Mouse (Mus musculus) thymus, adult 2 months (tissue): Measurements from ENCODE around the gene Stn1. TPM values are rescaled to one million over a fixed set of nuclear protein-coding genes. Genes with fewer than 3 reads are reported as not detected.
A peak's percentile ranks its signal among the peaks of the same experiment; 100 is the strongest.

ENCODE experiments used
- DNase-seq: peaks from one replicate; pipeline ENCODE4 v3.0.0; 2021
- H3K27ac ChIP-seq: fragments of 200-500 bp; 2 replicates; pipeline ENCODE4 v1.5.1; 2012; ENCODE audit warnings: low read length, control low read depth; ENCODE audit not compliant: control insufficient read depth, insufficient read depth
- H3K27me3 ChIP-seq: fragments of 200-500 bp; 2 replicates; pipeline ENCODE4 v1.6.1; 2012; ENCODE audit warnings: mild to moderate bottlenecking, low read length, moderate library complexity, mixed read lengths; ENCODE audit not compliant: control insufficient read depth, insufficient read depth
- H3K36me3 ChIP-seq: fragments of 200-500 bp; 2 replicates; pipeline ENCODE4 v1.6.1; 2012; ENCODE audit warnings: mild to moderate bottlenecking, low read length, moderate library complexity; ENCODE audit not compliant: control insufficient read depth, insufficient read depth
- H3K4me1 ChIP-seq: fragments of 200-500 bp; replicated peaks from 2 replicates; pipeline ENCODE4 v1.6.1; 2012; ENCODE audit warnings: low read length; ENCODE audit not compliant: control insufficient read depth, insufficient read depth
- H3K4me3 ChIP-seq: fragments of 200-500 bp; 2 replicates; pipeline ENCODE4 v1.5.1; 2012; ENCODE audit warnings: mild to moderate bottlenecking, low read length, control low read depth, moderate library complexity; ENCODE audit not compliant: control insufficient read depth, insufficient read depth
- CTCF ChIP-seq: fragments of 200-500 bp; IDR thresholded peaks from 2 replicates; pipeline ENCODE4 v1.5.1; 2012; ENCODE audit warnings: mild to moderate bottlenecking, control low read depth, low read length, moderate library complexity, borderline replicate concordance; ENCODE audit not compliant: control insufficient read depth, poor library complexity, insufficient read depth; ENCODE audit errors: extremely low read depth
- POLR2A ChIP-seq: fragments of 200-500 bp; IDR thresholded peaks from 2 replicates; pipeline ENCODE4 v1.6.1; 2012; ENCODE audit warnings: mild to moderate bottlenecking, low read length, control low read depth, moderate library complexity; ENCODE audit not compliant: control insufficient read depth, poor library complexity, insufficient read depth; ENCODE audit errors: extremely low read depth
- WGBS: fragments of 180-500 bp; shearing (Covaris S2); methylation state at CpG from one replicate; pipeline ENCODE4 v1.1.7; 2018; 5-methylcytosine and 5-hydroxymethylcytosine counted together
- polyA plus RNA-seq: library from polyadenylated mRNA; depleted of rRNA; stranded (reverse); fragments of >200 nt; gene quantifications from 2 replicates; pipeline ENCODE4 v1.2.3, GENCODE M21; 2012

Gene Stn1
- polyA plus RNA-seq, 1 experiment = 24.8 TPM

DNA sequence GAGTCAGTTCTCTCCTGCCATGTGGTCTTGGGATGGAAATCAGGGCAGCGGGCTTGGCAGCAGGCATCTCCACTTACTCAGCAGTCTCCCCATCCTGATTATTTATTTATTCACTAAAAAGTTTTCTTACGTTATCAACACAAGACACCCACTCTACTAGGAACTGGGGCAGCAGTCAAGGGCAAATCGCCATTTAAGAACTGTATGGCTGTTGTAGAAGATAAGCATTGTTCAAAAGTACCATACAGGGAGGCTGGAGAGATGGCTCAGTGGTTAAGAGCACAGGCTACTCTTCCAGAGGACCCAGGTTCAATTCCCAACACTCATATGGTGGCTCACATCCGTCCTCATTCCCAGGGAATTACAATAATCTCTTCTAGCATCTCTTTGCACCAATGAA is 65.5 kb downstream of the Stn1 start:
- TF ChIP-seq CTCF = no peak
- no peak for TF ChIP-seq POLR2A
- DNase-seq = no peak
- 93% methylated on average over 4 of the region's 4 CpGs for whole genome bisulfite sequencing

DNA sequence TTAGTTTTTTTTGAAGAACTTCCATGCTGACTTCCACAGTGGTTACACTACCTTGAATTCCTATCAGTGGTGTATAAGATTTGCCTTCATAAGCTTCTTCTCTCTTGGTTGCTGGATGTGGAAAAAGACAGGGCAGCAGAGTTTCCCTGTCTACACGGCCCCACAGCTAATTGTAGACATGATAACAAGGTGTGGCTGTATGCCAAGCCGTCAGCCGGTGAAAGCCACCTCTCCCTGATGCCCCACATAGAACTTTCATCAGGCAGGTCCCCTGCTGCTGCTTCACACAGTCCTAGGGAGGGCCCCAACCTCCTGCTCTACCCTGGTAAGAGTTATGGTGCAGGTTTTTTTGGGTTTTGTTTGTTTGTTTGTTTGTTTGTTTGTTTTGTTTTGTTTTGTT is 68.6 kb downstream of the Stn1 start:
- Histone ChIP-seq H3K4me3 (no peak overlapping the region), H3K27me3 (no peaks in the 10 kb centered on the region), H3K27ac (no peak overlapping the region), H3K4me1 (peaks cover 6% of the 10 kb centered on the region; the same call in 1 of the 2 replicates), H3K36me3 (no peaks in the 10 kb centered on the region)
- no peak for TF ChIP-seq POLR2A
- DNase-seq = no peak
- 87% methylated on average over 3 of the region's 3 CpGs for WGBS

More for the DNA sequence above, 65.5 kb downstream of the Stn1 start:
- Histone ChIP-seq H3K27me3 (no peaks in the 10 kb centered on the region), H3K4me3 (no peak overlapping the region), H3K4me1 (no peaks in the 10 kb centered on the region), H3K27ac (no peak overlapping the region), H3K36me3 (no peaks in the 10 kb centered on the region)

DNA sequence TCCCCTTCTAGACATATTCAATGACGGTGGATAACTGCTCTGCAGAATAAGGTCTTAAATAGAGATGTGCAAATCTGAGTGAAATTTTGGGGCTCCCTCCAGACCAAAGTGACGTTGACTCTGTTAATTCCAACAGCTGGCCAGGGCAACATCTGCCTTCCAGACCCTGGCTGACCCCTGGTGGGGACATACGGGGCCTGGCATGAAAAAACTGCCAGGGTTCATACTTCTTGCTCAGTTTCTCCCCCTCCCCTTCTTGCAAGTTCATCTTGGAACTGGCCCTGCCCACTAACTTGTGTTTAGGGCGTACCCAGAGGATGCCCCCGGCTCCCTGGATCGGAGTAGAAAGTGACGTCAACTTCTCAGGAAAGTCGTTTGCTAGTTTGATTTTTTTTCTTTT is 70.5 kb downstream of the Stn1 start:
- TF ChIP-seq POLR2A (no peak), CTCF (no peak)
- no peak for DNase-seq
- Histone ChIP-seq H3K27ac (no peak overlapping the region), H3K4me1 (peaks cover 16% of the 10 kb centered on the region), H3K4me3 (no peak overlapping the region), H3K36me3 (no peaks in the 10 kb centered on the region), H3K27me3 (no peaks in the 10 kb centered on the region)
- 90% methylated on average over 8 of the region's 8 CpGs for WGBS

DNA sequence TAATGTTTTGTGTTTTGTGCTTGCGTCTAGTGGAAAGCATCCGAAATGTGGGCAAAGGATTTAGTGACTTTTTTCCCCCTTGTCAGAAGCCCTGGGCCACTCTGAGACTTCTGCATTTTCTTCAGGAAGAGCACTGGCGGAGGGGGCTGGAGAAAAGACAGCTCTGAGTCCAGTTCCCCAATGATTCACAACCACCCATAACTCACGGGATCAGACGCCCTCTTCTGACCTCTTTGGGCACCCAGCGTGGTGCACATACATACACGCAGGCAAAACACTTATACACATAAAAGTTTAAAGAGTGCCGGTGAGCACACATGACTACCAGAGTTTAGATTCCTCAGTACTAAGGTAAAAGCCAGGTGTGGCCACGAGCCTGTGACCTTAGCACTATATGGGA is 71.8 kb downstream of the Stn1 start:
- H3K4me1 ChIP-seq = peaks cover 22% of the 10 kb centered on the region
- WGBS = 50% methylated on average over 9 of the region's 9 CpGs
- no peak overlapping the region for H3K27ac ChIP-seq
- no peak for TF ChIP-seq CTCF
- no peak for TF ChIP-seq POLR2A
- H3K27me3 ChIP-seq = no peaks in the 10 kb centered on the region
- DNase-seq = no peak
- no peak overlapping the region for H3K4me3 ChIP-seq
- H3K36me3 ChIP-seq = no peaks in the 10 kb centered on the region

DNA sequence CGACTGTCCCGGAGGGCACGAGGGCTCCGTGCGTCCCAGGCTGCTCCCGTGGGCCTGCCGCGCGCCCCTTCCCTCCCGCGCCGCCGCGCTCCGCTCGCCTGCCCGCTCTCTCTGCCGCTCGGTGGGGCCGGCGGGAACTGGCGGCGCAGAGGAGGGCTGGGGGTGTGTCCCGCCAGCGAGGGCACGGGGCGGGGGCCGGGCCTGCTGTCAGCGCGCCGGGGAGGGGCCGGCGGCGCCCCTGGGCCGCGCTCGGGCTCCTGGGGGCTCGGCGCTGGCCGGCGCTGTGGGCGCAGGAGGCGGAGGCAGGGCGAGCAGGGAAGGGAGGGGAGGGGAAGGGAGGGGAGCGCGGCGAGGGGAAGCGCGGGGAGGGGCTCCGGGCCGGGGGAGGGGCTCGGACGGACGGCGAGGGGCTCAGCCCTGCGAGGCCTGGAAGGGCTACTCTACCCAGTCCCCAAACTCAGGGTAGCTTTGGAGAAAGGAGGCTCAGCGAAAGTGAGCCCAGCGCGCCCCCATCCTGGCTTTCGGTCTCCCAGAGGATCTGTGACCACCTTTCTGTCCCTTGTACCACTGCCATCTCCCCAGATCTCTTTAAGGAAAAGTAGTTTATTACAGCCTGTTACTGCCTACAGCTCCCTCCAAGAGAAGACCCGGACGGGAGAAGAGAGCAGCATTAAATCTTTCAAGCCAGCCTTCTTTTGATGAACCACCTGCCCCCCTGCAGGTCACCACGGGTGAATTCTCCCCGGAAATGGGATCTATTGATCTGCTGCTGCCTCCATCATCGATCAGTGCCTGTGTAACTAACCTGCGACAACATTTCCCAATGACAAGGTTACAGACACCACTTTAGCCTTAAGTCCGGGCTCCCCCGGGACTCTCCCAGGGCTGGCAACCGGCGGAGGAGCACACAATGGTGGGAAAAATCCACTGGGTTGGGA is 72.7 kb downstream of the Stn1 start, which contains the start of gene Sh3pxd2a:
Gene Sh3pxd2a, minus strand, starts transcription at position 98 of the 938 bp plus-strand sequence.
- 0 out of 2 replicates have a peak, but pooled peaks have one; percentile 47 for TF ChIP-seq POLR2A
- no peak for TF ChIP-seq CTCF
- 4% methylated on average over 64 of the region's 70 CpGs for WGBS
- peaks cover 24% of the 10 kb centered on the region for H3K4me1 ChIP-seq
- DNase-seq = no peak
- no peak within 1 kb of the TSS for H3K27ac ChIP-seq
- peak within 1 kb of the TSS; percentile 73 for H3K4me3 ChIP-seq
- H3K27me3 ChIP-seq = no peaks in the 10 kb centered on the region
- H3K36me3 ChIP-seq = no peaks in the 10 kb centered on the region

DNA sequence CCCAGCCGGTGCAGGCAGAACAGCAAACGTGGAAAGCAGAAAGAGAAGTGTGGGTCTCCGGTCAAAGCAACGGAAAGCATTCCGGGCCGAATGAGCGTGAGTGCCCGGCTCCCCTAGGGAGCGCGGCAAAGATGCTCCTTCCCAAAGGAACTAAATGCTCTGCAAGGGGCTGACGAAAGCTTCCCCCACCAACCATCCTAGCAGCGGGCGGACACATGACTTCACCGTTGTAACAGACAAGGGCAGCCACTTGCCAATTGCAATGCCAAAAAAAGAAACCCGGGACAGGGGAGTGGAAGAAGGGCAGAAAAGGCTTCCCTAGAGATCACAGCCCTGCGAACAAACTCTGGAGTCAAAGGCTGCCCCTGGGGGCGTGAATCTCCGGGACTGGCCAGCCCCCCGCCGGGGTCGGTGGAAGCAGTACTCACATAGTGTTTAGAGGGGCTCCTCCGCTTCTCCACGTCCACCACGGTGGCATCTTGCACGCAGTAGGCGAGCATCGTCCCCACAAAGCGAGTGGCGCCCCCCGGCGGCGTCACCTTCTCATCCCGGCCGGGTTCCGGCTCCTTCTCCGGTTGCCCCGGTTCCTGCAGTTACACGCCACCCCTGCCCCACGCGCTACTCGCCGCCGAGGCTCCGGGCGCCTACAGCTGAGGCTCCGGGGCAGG is 73.5 kb downstream of the Stn1 start:
- TF ChIP-seq POLR2A = no peak
- peak; percentile 90 for TF ChIP-seq CTCF
- no peak overlapping the region for H3K27ac ChIP-seq
- peak overlapping the region; percentile 73 for H3K4me3 ChIP-seq
- WGBS = under 1% methylated on average over 45 of the region's 46 CpGs
- no peaks in the 10 kb centered on the region for H3K36me3 ChIP-seq
- H3K27me3 ChIP-seq = no peaks in the 10 kb centered on the region
- DNase-seq = peak; percentile 91
- H3K4me1 ChIP-seq = peaks cover 31% of the 10 kb centered on the region
